In genomic region chr12:82549228-82549627, GRCm38 (mm10) we compare ENCODE assay signal across 23 mouse cellular contexts. TPM values are rescaled to one million over a fixed set of nuclear protein-coding genes. Genes with fewer than 3 reads are reported as not detected.
"Had no signal": no experiment of that assay in that cellular context is flagged by ENCODE, and none has a peak within 500 bp of the region (broad histone marks: within the 10 kb centered on the region; RNA-seq: fewer than 3 reads in every experiment).

No protein-coding gene starts in this region.

- H3K4me3 ChIP-seq: kidney, embryonic 15.5 days; limb, embryonic 10.5 days; limb, embryonic 13.5 days; liver, embryonic 12.5 days; liver, embryonic 15.5 days; neural tube, embryonic 12.5 days; neural tube, embryonic 15.5 days had no signal

- H3K4me1 ChIP-seq: kidney, embryonic 15.5 days; limb, embryonic 10.5 days; limb, embryonic 13.5 days; liver, embryonic 12.5 days; liver, embryonic 15.5 days; neural tube, embryonic 12.5 days; neural tube, embryonic 15.5 days had no signal

- ATAC-seq: liver, embryonic 12.5 days had no signal

- H3K9me3 ChIP-seq: kidney, embryonic 15.5 days; limb, embryonic 10.5 days; liver, embryonic 15.5 days; neural tube, embryonic 15.5 days had no signal

- H3K27ac ChIP-seq: kidney, embryonic 15.5 days; limb, embryonic 10.5 days; limb, embryonic 13.5 days; liver, embryonic 12.5 days; liver, embryonic 15.5 days; neural tube, embryonic 12.5 days; neural tube, embryonic 15.5 days; stomach, postnatal 0 days had no signal

- DNase-seq: kidney, postnatal 10 days; kidney, postnatal 36 days; liver; lung, adult 2 months; lung, postnatal 14 days; lung, postnatal 4 days; right cerebral cortex, adult 18-20 months; right cerebral cortex, postnatal 14 days; right cerebral cortex, postnatal 4 days; thymus, adult 2 months; thymus, postnatal 14 days; thymus, postnatal 4 days had no signal

- H3K9ac ChIP-seq: kidney, embryonic 15.5 days; limb, embryonic 13.5 days; liver, embryonic 12.5 days; liver, embryonic 15.5 days; neural tube, embryonic 12.5 days; neural tube, embryonic 15.5 days had no signal

- H3K4me2 ChIP-seq: kidney, embryonic 15.5 days; limb, embryonic 13.5 days; liver, embryonic 12.5 days; liver, embryonic 15.5 days; midbrain, embryonic 11.5 days; neural tube, embryonic 12.5 days; neural tube, embryonic 15.5 days had no signal

- H3K27me3 ChIP-seq: kidney, embryonic 15.5 days; limb, embryonic 13.5 days; liver, embryonic 12.5 days; liver, embryonic 15.5 days; neural tube, embryonic 12.5 days; neural tube, embryonic 15.5 days had no signal

- H3K36me3 ChIP-seq: kidney, embryonic 15.5 days; limb, embryonic 10.5 days; limb, embryonic 13.5 days; liver, embryonic 12.5 days; liver, embryonic 15.5 days; neural tube, embryonic 12.5 days; neural tube, embryonic 15.5 days had no signal

RNA-seq across cellular contexts. Expression of gene Rgs6, which starts 38.9 kb away (rescaled TPM):
- total RNA-seq: megakaryocyte progenitor cell, adult 5-6 weeks; megakaryocyte-erythroid progenitor cell, adult 5-6 weeks had no signal
- polyA plus RNA-seq: limb, embryonic 10.5 days had no signal
